Mouse (Mus musculus) spleen, adult 2 months (tissue): ENCODE measurements around the gene Arhgap8.

Source experiments
- CTCF ChIP-seq: fragments of 200-500 bp; IDR thresholded peaks from 2 replicates; pipeline ENCODE4 v1.5.1; 2011; ENCODE audit warnings: mild to moderate bottlenecking, inconsistent platforms; ENCODE audit not compliant: insufficient read depth, insufficient read length, insufficient replicate concordance; ENCODE audit errors: extremely low read depth
- POLR2A ChIP-seq: fragments of 200-500 bp; IDR thresholded peaks from 2 replicates; pipeline ENCODE4 v1.6.1; 2011; ENCODE audit warnings: low read depth, low read length, inconsistent platforms

DNA sequence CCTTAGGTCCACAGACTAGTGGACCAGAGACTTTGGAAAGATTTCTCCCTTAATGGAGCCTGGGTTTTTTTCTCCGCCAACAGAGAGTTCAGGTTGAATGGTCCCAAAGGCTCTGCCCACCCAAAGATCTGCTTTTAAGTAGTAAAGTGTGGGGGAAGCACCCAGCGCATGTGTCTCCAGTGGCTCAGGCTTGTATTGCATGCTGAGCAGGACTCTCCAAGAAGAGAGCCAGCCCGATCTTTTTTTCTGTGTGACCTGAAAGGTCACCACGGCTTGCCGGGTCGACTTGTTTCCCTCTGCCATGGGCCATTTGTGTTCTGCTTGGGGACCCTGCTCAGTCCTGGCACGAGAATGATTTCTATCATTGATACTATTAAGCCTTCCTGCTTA, 43.6 kb downstream of the Arhgap8 start:
- no peak for TF ChIP-seq POLR2A
- no peak for TF ChIP-seq CTCF
